Mouse (Mus musculus) embryonic fibroblast, embryonic 13.5 days (primary cell): ENCODE measurements at regions not wholly inside any gene's neighbourhood (a gene's known extent, or its start where the extent isn't known, plus 50 kb on each side); places are given as distances from the start of the nearest gene placed in this dataset.

Source experiments
- H3K27ac ChIP-seq: 2 replicates; pipeline ENCODE4 v1.5.1; 2012; ENCODE audit warnings: low read length, control low read depth, inconsistent platforms; ENCODE audit not compliant: insufficient read depth
- H3K4me1 ChIP-seq: 2 replicates; pipeline ENCODE4 v1.6.1; 2011; ENCODE audit warnings: low read length; ENCODE audit not compliant: control insufficient read depth, insufficient read depth
- H3K4me3 ChIP-seq: 2 replicates; pipeline ENCODE4 v1.5.1; 2011; ENCODE audit warnings: mild to moderate bottlenecking, control low read depth, low read length; ENCODE audit not compliant: insufficient read depth
- CTCF ChIP-seq: IDR thresholded peaks from 2 replicates; pipeline ENCODE4 v1.5.1; 2011; ENCODE audit warnings: mild to moderate bottlenecking, control low read depth, low read length, moderate library complexity, borderline replicate concordance; ENCODE audit not compliant: insufficient read depth
- POLR2A ChIP-seq: IDR thresholded peaks from 2 replicates; pipeline ENCODE4 v1.6.1; 2011; ENCODE audit warnings: low read depth, mild to moderate bottlenecking, control low read depth, low read length, moderate library complexity

GRCm38 (mm10) chr3:61478861-61479584, 113.3 kb upstream of the B430305J03Rik start:
- no peak for TF ChIP-seq CTCF
- TF ChIP-seq POLR2A: no peak
- H3K4me3 ChIP-seq: no peak overlapping the region
- no peak overlapping the region for H3K27ac ChIP-seq
- H3K4me1 ChIP-seq: no peaks in the 10 kb centered on the region

GRCm38 (mm10) chr3:61475018-61475417, 109.3 kb upstream of the B430305J03Rik start:
- Histone ChIP-seq H3K4me1 (no peaks in the 10 kb centered on the region), H3K27ac (no peak overlapping the region), H3K4me3 (no peak overlapping the region)
- TF ChIP-seq POLR2A (no peak), CTCF (no peak)

- H3K27ac ChIP-seq: no peak overlapping the region
- H3K4me3 ChIP-seq: no peak overlapping the region
- H3K4me1 ChIP-seq: no peaks in the 10 kb centered on the region; the same call in 1 of the 2 replicates
- TF ChIP-seq POLR2A (no peak), CTCF (peak; percentile 30; the same call in 1 of the 2 replicates)
Observed at GRCm38 (mm10) chr3:61467158-61467557, 101.4 kb upstream of the B430305J03Rik start.

GRCm38 (mm10) chr3:61466641-61467040, 100.9 kb upstream of the B430305J03Rik start:
- Histone ChIP-seq H3K27ac (no peak overlapping the region), H3K4me1 (no peaks in the 10 kb centered on the region; the same call in 1 of the 2 replicates), H3K4me3 (no peak overlapping the region)
- no peak for TF ChIP-seq POLR2A
- TF ChIP-seq CTCF: no peak

- H3K4me3 ChIP-seq: no peak overlapping the region
- H3K4me1 ChIP-seq: no peaks in the 10 kb centered on the region
- no peak overlapping the region for H3K27ac ChIP-seq
- TF ChIP-seq CTCF (no peak), POLR2A (no peak)
Observed at GRCm38 (mm10) chr3:61460076-61460475, 94.3 kb upstream of the B430305J03Rik start.

- Histone ChIP-seq H3K4me1 (no peaks in the 10 kb centered on the region), H3K27ac (no peak overlapping the region), H3K4me3 (no peak overlapping the region)
- TF ChIP-seq POLR2A (no peak), CTCF (no peak)
Observed at GRCm38 (mm10) chr3:61456598-61456997, 90.8 kb upstream of the B430305J03Rik start.

GRCm38 (mm10) chr3:61442000-61442739, 76.4 kb upstream of the B430305J03Rik start:
- H3K27ac ChIP-seq: peak overlapping the region; percentile 93
- H3K4me3 ChIP-seq: no peak overlapping the region
- H3K4me1 ChIP-seq: peaks cover 12% of the 10 kb centered on the region; the same call in 1 of the 2 replicates
- TF ChIP-seq CTCF: no peak
- no peak for TF ChIP-seq POLR2A

- TF ChIP-seq POLR2A: no peak
- TF ChIP-seq CTCF: no peak
Observed at GRCm38 (mm10) chr3:61441445-61441844, 75.7 kb upstream of the B430305J03Rik start.

GRCm38 (mm10) chr3:61428713-61429112, 63.0 kb upstream of the B430305J03Rik start:
- H3K27ac ChIP-seq: no peak overlapping the region
- no peak overlapping the region for H3K4me3 ChIP-seq
- TF ChIP-seq CTCF (no peak), POLR2A (no peak)
- peaks cover 2% of the 10 kb centered on the region; the same call in 1 of the 2 replicates for H3K4me1 ChIP-seq

More at GRCm38 (mm10) chr3:61441445-61441844, 75.7 kb upstream of the B430305J03Rik start:
- Histone ChIP-seq H3K4me3 (no peak overlapping the region), H3K27ac (peak overlapping the region; percentile 84), H3K4me1 (peaks cover 12% of the 10 kb centered on the region; the same call in 1 of the 2 replicates)

GRCm38 (mm10) chr3:61423945-61424344, 58.2 kb upstream of the B430305J03Rik start:
- no peak overlapping the region for H3K4me3 ChIP-seq
- TF ChIP-seq POLR2A (no peak), CTCF (no peak)
- H3K4me1 ChIP-seq: peaks cover 2% of the 10 kb centered on the region; the same call in 1 of the 2 replicates

More at GRCm38 (mm10) chr3:61423945-61424344, 58.2 kb upstream of the B430305J03Rik start:
- H3K27ac ChIP-seq: no peak overlapping the region
